ENCODE assay signal across 25 mouse cellular contexts in the genomic region with DNA sequence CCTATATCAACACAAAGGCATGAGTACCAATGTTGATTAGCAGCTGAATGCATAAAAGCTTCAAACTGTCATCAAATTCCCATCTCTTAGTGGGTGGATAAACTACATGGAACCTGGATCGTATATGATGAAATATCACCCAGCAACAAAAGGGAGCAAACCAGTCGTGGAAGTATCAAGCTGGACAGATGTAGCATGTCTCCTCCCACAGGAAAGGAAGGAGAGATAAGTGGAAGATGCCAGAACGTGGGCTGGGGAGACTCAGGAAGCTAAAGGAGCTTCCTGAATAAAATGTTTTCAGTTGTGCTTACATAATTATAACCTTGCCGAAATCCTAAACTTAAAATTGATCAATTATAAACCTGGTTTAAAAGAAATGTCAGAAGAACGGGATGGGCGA. TPM values are rescaled to one million over a fixed set of nuclear protein-coding genes. Genes with fewer than 3 reads are reported as not detected.
A peak's percentile ranks its signal among the peaks of the same experiment; 100 is the strongest.
DNase-seq lines count a peak whose midpoint lies in the region; ATAC-seq and TF ChIP-seq lines count a peak whose summit lies in the region.
"Had no signal": no experiment of that assay in that cellular context is flagged by ENCODE, and none has a peak within 500 bp of the region (broad histone marks: within the 10 kb centered on the region; RNA-seq: fewer than 3 reads in every experiment).

No protein-coding gene starts in this region.

- no peak for TF ChIP-seq CTCF in left cerebral cortex, adult 2 months (IDR thresholded peaks at IDR 0.05)
- TF ChIP-seq CTCF in cortical plate, adult 2 months (IDR thresholded peaks at IDR 0.05; ENCODE audit: extremely low read depth, insufficient read depth, low read length): no peak

- WGBS in liver, embryonic 16.5 days (ENCODE audit: insufficient replicate concordance): 38% methylated on average over 6 of the region's 6 CpGs

- no peak for ATAC-seq in liver, embryonic 16.5 days (ENCODE audit: low read depth)
- ATAC-seq: forebrain, embryonic 15.5 days had no signal

- peaks cover 1% of the 10 kb centered on the region; the same call in 1 of the 2 replicates for H3K4me1 ChIP-seq in cortical plate, adult 2 months (ENCODE audit: control insufficient read depth, insufficient read depth, low read length)
- H3K4me1 ChIP-seq in liver, embryonic 16.5 days (ENCODE audit: control insufficient read depth, low read depth, low read length): peaks cover 39% of the 10 kb centered on the region

- no peaks in the 10 kb centered on the region for H3K9me3 ChIP-seq in liver, embryonic 16.5 days (replicated peaks; ENCODE audit: control insufficient read depth, low read length)
- H3K9me3 ChIP-seq: embryonic facial prominence, embryonic 12.5 days; forebrain, embryonic 15.5 days; heart, embryonic 12.5 days; hindbrain, embryonic 10.5 days; hindbrain, embryonic 15.5 days had no signal

- no peak for TF ChIP-seq POLR2A in cortical plate, adult 2 months (IDR thresholded peaks at IDR 0.05; ENCODE audit: extremely low read depth, insufficient read depth, low read length)

- H3K36me3 ChIP-seq in liver, embryonic 16.5 days (ENCODE audit: control insufficient read depth, insufficient read depth): no peaks in the 10 kb centered on the region
- H3K36me3 ChIP-seq: embryonic facial prominence, embryonic 12.5 days; forebrain, embryonic 15.5 days; heart, embryonic 12.5 days; hindbrain, embryonic 10.5 days; hindbrain, embryonic 15.5 days had no signal

- peak overlapping the region; percentile 15; the same call in 1 of the 2 replicates for H3K4me2 ChIP-seq in liver, embryonic 16.5 days (ENCODE audit: low read depth, low read length)
- H3K4me2 ChIP-seq: embryonic facial prominence, embryonic 12.5 days; forebrain, embryonic 15.5 days; heart, embryonic 12.5 days; hindbrain, embryonic 15.5 days had no signal

- H3K4me3 ChIP-seq in left cerebral cortex, adult 2 months: no peak overlapping the region
- no peak overlapping the region for H3K4me3 ChIP-seq in cortical plate, adult 2 months (ENCODE audit: insufficient read depth, low read length)
- no peak overlapping the region for H3K4me3 ChIP-seq in liver, embryonic 16.5 days (ENCODE audit: low read depth, low read length)
- H3K4me3 ChIP-seq: embryonic facial prominence, embryonic 12.5 days; forebrain, embryonic 15.5 days; heart, embryonic 12.5 days; hindbrain, embryonic 10.5 days; hindbrain, embryonic 15.5 days had no signal

- no peak for DNase-seq in left cerebral cortex, adult 2 months (ENCODE audit: extremely low spot score in 1 of 2, low spot score in 2 of 2)
- DNase-seq in left cerebral cortex, postnatal 4 days: no peak
- peak; percentile 56 for DNase-seq in right cerebral cortex, adult 18-20 months
- DNase-seq in right cerebral cortex, postnatal 36 days (ENCODE audit: low spot score in 2 of 2): no peak
- no peak for DNase-seq in adrenal gland, adult 2 months
- no peak for DNase-seq in embryo, embryonic 11 days
- DNase-seq: adrenal gland, postnatal 14 days; cerebellum, adult 2 months; cerebellum, postnatal 10 days; gastrocnemius, postnatal 25 days had no signal

- no peak overlapping the region for H3K9ac ChIP-seq in liver, embryonic 16.5 days (ENCODE audit: low read depth, low read length)
- H3K9ac ChIP-seq: embryonic facial prominence, embryonic 12.5 days; forebrain, embryonic 15.5 days; heart, embryonic 12.5 days; hindbrain, embryonic 15.5 days had no signal

- intact Hi-C loops in left cerebral cortex, adult 2 months (cut with DNase I): no loop called here
- intact Hi-C loops in left cerebral cortex, postnatal 4 days (cut with DNase I): loop anchor here (10.0 kb wide), 1 partner anchor 178 kb away; no protein-coding TSS in a partner anchor

- peak overlapping the region; percentile 82 for H3K27ac ChIP-seq in left cerebral cortex, adult 2 months
- H3K27ac ChIP-seq in cortical plate, adult 2 months (ENCODE audit: insufficient read depth, low read length): 0 out of 2 replicates have a peak overlapping the region, but pooled peaks have one; percentile 65
- H3K27ac ChIP-seq in liver, embryonic 16.5 days (ENCODE audit: low read length): peak overlapping the region; percentile 30
- H3K27ac ChIP-seq: embryonic facial prominence, embryonic 12.5 days; hindbrain, embryonic 10.5 days; hindbrain, embryonic 15.5 days had no signal

- no peaks in the 10 kb centered on the region for H3K27me3 ChIP-seq in liver, embryonic 16.5 days (ENCODE audit: control insufficient read depth, insufficient read depth, low read depth, low read length)
- H3K27me3 ChIP-seq: embryonic facial prominence, embryonic 12.5 days; forebrain, embryonic 15.5 days; heart, embryonic 12.5 days; hindbrain, embryonic 15.5 days had no signal

RNA-seq across cellular contexts. Expression of gene Vrk2, which starts 3.3 kb away (rescaled TPM):
- 1 to 10 TPM; 2.3 to 5.0 TPM for total RNA-seq in left cerebral cortex, adult 2 months (2021)
- 1 to 10 TPM; 2.5 to 4.5 TPM for total RNA-seq in left cerebral cortex, postnatal 4 days (2021)
- polyA plus RNA-seq in cortical plate, adult 2 months (2012; rRNA removed): 2.6 and 2.7 TPM in 2 replicates
- 22.1 and 22.7 TPM in 2 replicates for polyA plus RNA-seq in liver, embryonic 16.5 days (2015; fragmentation: Nextera tagmentation; extraction: Ambion mirVana)
- total RNA-seq in adrenal gland, adult 2 months (2021): 10 to 100 TPM; 10.5 to 10.9 TPM
- polyA plus RNA-seq in adrenal gland, adult 2 months (2012; rRNA removed): 2.7 and 3.1 TPM in 2 replicates

RNA-seq across cellular contexts. Expression of gene Gm6899, which starts 4.1 kb away (rescaled TPM):
- not detected for total RNA-seq in left cerebral cortex, adult 2 months (2021)
- not detected for total RNA-seq in left cerebral cortex, postnatal 4 days (2021)
- polyA plus RNA-seq in cortical plate, adult 2 months (2012; rRNA removed): not detected in 2 replicates
- polyA plus RNA-seq in liver, embryonic 16.5 days (2015; fragmentation: Nextera tagmentation; extraction: Ambion mirVana): 0.16 and 0.33 TPM in 2 replicates
- not detected for total RNA-seq in adrenal gland, adult 2 months (2021)
- polyA plus RNA-seq in adrenal gland, adult 2 months (2012; rRNA removed): 0.20 TPM in 1 of 2 replicates, not detected in the other
- total RNA-seq: adrenal gland, postnatal 14 days; ES-E14; gastrocnemius, adult 18-20 months; gastrocnemius, postnatal 25 days; granulocyte monocyte progenitor cell, adult 5-6 weeks; heart, adult 8-10 months; heart, postnatal 25 days had no signal
- polyA plus RNA-seq: cerebellum, adult 2 months; forebrain, embryonic 11.5 days; forebrain, embryonic 15.5 days; frontal cortex, adult 2 months; heart, embryonic 12.5 days; heart, embryonic 16.5 days; hindbrain, embryonic 10.5 days; hindbrain, embryonic 15.5 days had no signal

Comparison
In these comparisons a context has a peak if more than half of its experiments do, and no peak if none do; other contexts are left out.
1. H3K27ac ChIP-seq: peak in every context shown above with its lines; median percentile 82 in left cerebral cortex, adult 2 months; 65 in cortical plate, adult 2 months; 30 in liver, embryonic 16.5 days.